Mouse (Mus musculus): ENCODE measurements around the gene Gphn.

- TF ChIP-seq CTCF (IDR thresholded peaks at IDR 0.05; ENCODE audit: insufficient read depth, low read depth, low read length) (no peak), POLR2A (IDR thresholded peaks at IDR 0.05; ENCODE audit: insufficient read depth, low read depth, low read length) (no peak)
These were observed 88.9 kb downstream of the Gphn start for GRCm38 (mm10) chr12:78315106-78315505.

Data from olfactory bulb, adult 2 months (tissue).